In the genomic region with DNA sequence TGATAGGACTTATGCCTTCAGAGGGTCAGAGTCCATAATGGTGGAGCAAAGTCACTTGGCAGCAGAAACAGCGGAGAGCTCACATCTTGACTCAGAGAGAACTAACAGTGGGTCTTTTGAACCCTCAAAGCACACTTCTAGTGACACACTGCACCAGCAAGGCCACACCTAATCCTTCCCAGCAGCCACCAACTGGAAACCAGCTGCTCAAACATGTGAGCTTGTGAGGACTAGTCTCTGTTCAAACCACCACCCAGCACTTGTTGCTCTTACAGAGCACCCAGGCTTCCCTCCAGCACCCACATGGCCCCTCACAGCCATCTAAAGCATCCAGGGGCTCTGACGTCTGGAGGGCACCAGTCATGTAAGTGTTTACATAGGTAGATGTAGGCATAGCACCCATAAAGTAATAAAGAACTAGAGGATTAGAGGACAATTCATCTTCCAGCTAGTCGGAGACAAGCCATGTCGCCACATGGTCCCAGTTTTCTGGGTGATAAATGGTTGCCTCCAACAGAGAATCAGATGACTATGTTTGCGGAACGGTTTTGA, we compare ENCODE assay signal across 22 mouse cellular contexts. TPM values are rescaled to one million over a fixed set of nuclear protein-coding genes. Genes with fewer than 3 reads are reported as not detected.
DNase-seq lines count a peak whose midpoint lies in the region; ATAC-seq and TF ChIP-seq lines count a peak whose summit lies in the region.
"Had no signal": no experiment of that assay in that cellular context is flagged by ENCODE, and none has a peak within 500 bp of the region (broad histone marks: within the 10 kb centered on the region; RNA-seq: fewer than 3 reads in every experiment).

No protein-coding gene starts in this region.

- no peaks in the 10 kb centered on the region for H3K9me3 ChIP-seq in kidney, embryonic 16.5 days (ENCODE audit: low read length)
- H3K9me3 ChIP-seq in intestine, embryonic 14.5 days (ENCODE audit: control insufficient read depth, low read length) = no peaks in the 10 kb centered on the region
- H3K9me3 ChIP-seq in intestine, postnatal 0 days (ENCODE audit: control insufficient read depth) = no peaks in the 10 kb centered on the region
- H3K9me3 ChIP-seq in stomach, postnatal 0 days (ENCODE audit: control insufficient read depth, low read length) = no peaks in the 10 kb centered on the region
- H3K9me3 ChIP-seq: embryonic facial prominence, embryonic 12.5 days; forebrain, embryonic 15.5 days; heart, embryonic 10.5 days; hindbrain, embryonic 12.5 days had no signal

- H3K36me3 ChIP-seq in kidney, embryonic 16.5 days (ENCODE audit: insufficient read depth, low read length) = no peaks in the 10 kb centered on the region
- no peaks in the 10 kb centered on the region for H3K36me3 ChIP-seq in intestine, embryonic 14.5 days (ENCODE audit: control insufficient read depth, insufficient read depth, low read length)
- no peaks in the 10 kb centered on the region for H3K36me3 ChIP-seq in intestine, postnatal 0 days (ENCODE audit: control insufficient read depth, insufficient read depth)
- no peaks in the 10 kb centered on the region for H3K36me3 ChIP-seq in stomach, postnatal 0 days (ENCODE audit: control insufficient read depth, insufficient read depth, low read length)
- H3K36me3 ChIP-seq: embryonic facial prominence, embryonic 12.5 days; forebrain, embryonic 15.5 days; heart, embryonic 10.5 days; hindbrain, embryonic 12.5 days had no signal

- WGBS in kidney, embryonic 16.5 days = 74% methylated on average over 6 of the region's 6 CpGs
- WGBS in intestine, embryonic 14.5 days = 57% methylated on average over 6 of the region's 6 CpGs
- WGBS in intestine, postnatal 0 days = 39% methylated on average over 6 of the region's 6 CpGs
- WGBS in stomach, postnatal 0 days = 47% methylated on average over 6 of the region's 6 CpGs

- DNase-seq in kidney, postnatal 10 days = no peak
- peak; percentile 55 for DNase-seq in intestine, embryonic 14.5 days (ENCODE audit: low spot score)
- peak; percentile 27 for DNase-seq in stomach, postnatal 0 days (ENCODE audit: low spot score)
- no peak for DNase-seq in cerebellum, adult 11-12 months
- DNase-seq: adrenal gland, adult 8-10 months; adrenal gland, postnatal 36 days; cerebellum, adult 9-10 months; cerebellum, postnatal 25 days; gastrocnemius, postnatal 10 days; heart, postnatal 10 days; heart, postnatal 4 days had no signal

- no peak overlapping the region for H3K4me2 ChIP-seq in kidney, embryonic 16.5 days (replicated peaks; ENCODE audit: low read depth, low read length)
- H3K4me2 ChIP-seq in intestine, embryonic 14.5 days (ENCODE audit: low read length) = no peak overlapping the region
- H3K4me2 ChIP-seq in intestine, postnatal 0 days (replicated peaks; ENCODE audit: low read depth) = peak overlapping the region; percentile 30; the same call in 1 of the 2 replicates
- no peak overlapping the region for H3K4me2 ChIP-seq in stomach, postnatal 0 days (replicated peaks; ENCODE audit: low read depth)
- H3K4me2 ChIP-seq: embryonic facial prominence, embryonic 12.5 days; forebrain, embryonic 15.5 days; hindbrain, embryonic 12.5 days had no signal

- no peak for ATAC-seq in kidney, embryonic 16.5 days (ENCODE audit: low FRiP score, low TSS enrichment)
- ATAC-seq in intestine, embryonic 14.5 days (replicated peaks; ENCODE audit: low FRiP score, low TSS enrichment, low read depth) = no peak; the same call in 1 of the 2 replicates
- ATAC-seq in intestine, postnatal 0 days = peak; percentile 34
- ATAC-seq in stomach, postnatal 0 days (ENCODE audit: low FRiP score, low TSS enrichment) = no peak
- ATAC-seq in granulocyte monocyte progenitor cell, adult 5-6 weeks (replicated peaks; ENCODE audit: poor library complexity, severe bottlenecking) = no peak
- ATAC-seq: forebrain, embryonic 15.5 days; hindbrain, embryonic 16.5 days had no signal

- TF ChIP-seq EP300 in stomach, postnatal 0 days (optimal IDR thresholded peaks at IDR 0.05) = no peak

- H3K9ac ChIP-seq in kidney, embryonic 16.5 days (replicated peaks; ENCODE audit: low read length) = no peak overlapping the region
- H3K9ac ChIP-seq in intestine, embryonic 14.5 days (ENCODE audit: low read length) = no peak overlapping the region
- H3K9ac ChIP-seq in intestine, postnatal 0 days (ENCODE audit: low read depth, low read length) = no peak overlapping the region
- no peak overlapping the region for H3K9ac ChIP-seq in stomach, postnatal 0 days (ENCODE audit: low read length)
- H3K9ac ChIP-seq: embryonic facial prominence, embryonic 12.5 days; forebrain, embryonic 15.5 days; hindbrain, embryonic 12.5 days had no signal

- H3K4me1 ChIP-seq in kidney, embryonic 16.5 days (ENCODE audit: insufficient read depth, low read length) = peaks cover 24% of the 10 kb centered on the region
- H3K4me1 ChIP-seq in intestine, embryonic 14.5 days (replicated peaks; ENCODE audit: control insufficient read depth, insufficient read depth, low read length) = 0 out of 2 replicates have a peak, but pooled peaks cover 9% of the 10 kb centered on the region
- peaks cover 6% of the 10 kb centered on the region for H3K4me1 ChIP-seq in intestine, postnatal 0 days (replicated peaks; ENCODE audit: control insufficient read depth, insufficient read depth, low read length)
- H3K4me1 ChIP-seq in stomach, postnatal 0 days (replicated peaks; ENCODE audit: control insufficient read depth, insufficient read depth) = 0 out of 2 replicates have a peak, but pooled peaks cover 2% of the 10 kb centered on the region

- H3K27ac ChIP-seq in kidney, embryonic 16.5 days (ENCODE audit: low read length) = 0 out of 2 replicates have a peak overlapping the region, but pooled peaks have one; percentile 1
- no peak overlapping the region for H3K27ac ChIP-seq in intestine, embryonic 14.5 days (ENCODE audit: low read depth)
- H3K27ac ChIP-seq in intestine, postnatal 0 days (ENCODE audit: low read depth, low read length) = peak overlapping the region; percentile 64; the same call in 1 of the 2 replicates
- H3K27ac ChIP-seq in stomach, postnatal 0 days (replicated peaks) = no peak overlapping the region
- H3K27ac ChIP-seq: embryonic facial prominence, embryonic 12.5 days; forebrain, embryonic 15.5 days; heart, embryonic 10.5 days; hindbrain, embryonic 12.5 days had no signal

- H3K4me3 ChIP-seq in kidney, embryonic 16.5 days (ENCODE audit: low read length) = no peak overlapping the region
- H3K4me3 ChIP-seq in intestine, embryonic 14.5 days (ENCODE audit: low read depth, low read length) = no peak overlapping the region
- H3K4me3 ChIP-seq in intestine, postnatal 0 days (ENCODE audit: low read depth, low read length) = no peak overlapping the region
- H3K4me3 ChIP-seq in stomach, postnatal 0 days (ENCODE audit: low read depth, low read length) = no peak overlapping the region
- H3K4me3 ChIP-seq: embryonic facial prominence, embryonic 12.5 days; forebrain, embryonic 15.5 days; heart, embryonic 10.5 days; hindbrain, embryonic 12.5 days had no signal

- no peak for TF ChIP-seq CTCF in intestine, postnatal 0 days (IDR thresholded peaks at IDR 0.05; ENCODE audit: low read depth)
- TF ChIP-seq CTCF in stomach, postnatal 0 days (IDR thresholded peaks at IDR 0.05; ENCODE audit: low read depth) = no peak

- no peaks in the 10 kb centered on the region for H3K27me3 ChIP-seq in kidney, embryonic 16.5 days (ENCODE audit: insufficient read depth, low read length)
- peaks cover 10% of the 10 kb centered on the region; the same call in 1 of the 2 replicates for H3K27me3 ChIP-seq in intestine, embryonic 14.5 days (replicated peaks; ENCODE audit: control insufficient read depth, insufficient read depth, low read length)
- no peaks in the 10 kb centered on the region for H3K27me3 ChIP-seq in intestine, postnatal 0 days (replicated peaks; ENCODE audit: control insufficient read depth, insufficient read depth, low read length)
- no peaks in the 10 kb centered on the region for H3K27me3 ChIP-seq in stomach, postnatal 0 days (ENCODE audit: control insufficient read depth, insufficient read depth, low read length)
- H3K27me3 ChIP-seq: CH12.LX had no signal

RNA-seq across cellular contexts. Expression of a gene that starts 4.0 kb away (rescaled TPM):
- polyA plus RNA-seq in kidney, embryonic 16.5 days (2015; fragmentation: Nextera tagmentation; extraction: Ambion mirVana) = 65.8 and 67.9 TPM in 2 replicates
- polyA plus RNA-seq in intestine, embryonic 14.5 days (2014; fragmentation: Nextera tagmentation; extraction: Ambion mirVana) = 66.8 and 68.3 TPM in 2 replicates
- 82.3 and 86.7 TPM in 2 replicates for polyA plus RNA-seq in intestine, postnatal 0 days (2015; fragmentation: Nextera tagmentation; extraction: Ambion mirVana)
- polyA plus RNA-seq in stomach, postnatal 0 days (2015; fragmentation: Nextera tagmentation; extraction: Ambion mirVana) = 60.6 and 67.3 TPM in 2 replicates
- total RNA-seq in granulocyte monocyte progenitor cell, adult 5-6 weeks (2014; fragmentation: Nextera tagmentation) = 39.6 and 41.1 TPM in 2 replicates
- total RNA-seq in granulocyte monocyte progenitor cell, adult 5-6 weeks (2017) = 7.2 and 9.7 TPM in 2 replicates

RNA-seq across cellular contexts. Expression of a gene that starts 57.0 kb away (rescaled TPM):
- polyA plus RNA-seq in kidney, embryonic 16.5 days (2015; fragmentation: Nextera tagmentation; extraction: Ambion mirVana) = 1.6 TPM in 1 of 2 replicates, not detected in the other
- polyA plus RNA-seq in intestine, embryonic 14.5 days (2014; fragmentation: Nextera tagmentation; extraction: Ambion mirVana) = not detected in 2 replicates
- polyA plus RNA-seq in intestine, postnatal 0 days (2015; fragmentation: Nextera tagmentation; extraction: Ambion mirVana) = 0.46 and 1.3 TPM in 2 replicates
- polyA plus RNA-seq in stomach, postnatal 0 days (2015; fragmentation: Nextera tagmentation; extraction: Ambion mirVana) = 1.9 and 2.8 TPM in 2 replicates
- total RNA-seq in granulocyte monocyte progenitor cell, adult 5-6 weeks (2014; fragmentation: Nextera tagmentation) = not detected in 2 replicates
- not detected in 2 replicates for total RNA-seq in granulocyte monocyte progenitor cell, adult 5-6 weeks (2017)
- total RNA-seq: CH12.LX had no signal
- polyA plus RNA-seq: forebrain, embryonic 11.5 days; forebrain, embryonic 15.5 days; heart, embryonic 10.5 days; heart, embryonic 14.5 days; hindbrain, embryonic 12.5 days; hindbrain, embryonic 16.5 days had no signal

Comparison
In these comparisons a context has a peak if more than half of its experiments do, and no peak if none do; other contexts are left out.
1. H3K27ac ChIP-seq: peak in kidney, embryonic 16.5 days (single experiment) and intestine, postnatal 0 days (single experiment); none in intestine, embryonic 14.5 days (single experiment) and stomach, postnatal 0 days (single experiment).
2. DNase-seq: peak in intestine, embryonic 14.5 days (single experiment) and stomach, postnatal 0 days (single experiment); none in kidney, postnatal 10 days (single experiment) and cerebellum, adult 11-12 months (single experiment).